ENCODE assay signal across 12 mouse cellular contexts in the genomic region with DNA sequence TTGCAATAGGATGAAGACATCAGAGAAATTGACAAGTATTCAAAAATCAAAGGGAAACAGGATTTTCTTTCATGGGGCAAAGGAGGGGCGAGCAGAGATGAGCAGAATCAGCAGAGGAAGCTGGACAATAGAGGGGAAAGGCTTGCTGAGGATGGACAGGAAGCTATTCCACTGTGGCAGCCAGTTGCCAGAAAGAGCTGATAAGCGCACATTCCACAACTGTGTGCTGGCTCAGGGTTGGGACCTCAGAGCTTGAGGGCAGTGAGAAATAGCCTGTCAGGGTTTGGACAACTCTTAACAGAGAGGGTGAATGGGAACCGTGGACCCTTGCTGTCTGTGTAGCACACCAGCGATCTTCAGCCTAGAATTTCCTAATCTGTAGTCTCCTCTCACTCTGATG. TPM values are rescaled to one million over a fixed set of nuclear protein-coding genes. Genes with fewer than 3 reads are reported as not detected.
DNase-seq lines count a peak whose midpoint lies in the region; ATAC-seq and TF ChIP-seq lines count a peak whose summit lies in the region.
"Had no signal": no experiment of that assay in that cellular context is flagged by ENCODE, and none has a peak within 500 bp of the region (broad histone marks: within the 10 kb centered on the region; RNA-seq: fewer than 3 reads in every experiment).

No protein-coding gene starts in this region.

- no peak for TF ChIP-seq EP300 in heart, postnatal 0 days (IDR thresholded peaks at IDR 0.05; ENCODE audit: low read depth)

- peaks cover 16% of the 10 kb centered on the region; the same call in 1 of the 2 replicates for H3K4me1 ChIP-seq in heart, postnatal 0 days (ENCODE audit: control insufficient read depth, insufficient read depth)
- H3K4me1 ChIP-seq in liver, embryonic 16.5 days (ENCODE audit: control insufficient read depth, low read depth, low read length) = no peaks in the 10 kb centered on the region
- H3K4me1 ChIP-seq in cerebellum, adult 2 months (ENCODE audit: control insufficient read depth, insufficient read depth, low read length) = no peaks in the 10 kb centered on the region
- H3K4me1 ChIP-seq: limb, embryonic 12.5 days; stomach, embryonic 15.5 days had no signal

- H3K4me3 ChIP-seq in heart, postnatal 0 days (ENCODE audit: low read depth, low read length) = no peak overlapping the region
- H3K4me3 ChIP-seq in liver, embryonic 16.5 days (ENCODE audit: low read depth, low read length) = no peak overlapping the region
- H3K4me3 ChIP-seq in cerebellum, adult 2 months (replicated peaks; ENCODE audit: insufficient read depth, low read depth, low read length) = no peak overlapping the region
- H3K4me3 ChIP-seq: limb, embryonic 12.5 days; stomach, embryonic 15.5 days had no signal

- TF ChIP-seq POLR2A in cerebellum, adult 2 months (IDR thresholded peaks at IDR 0.05; ENCODE audit: borderline replicate concordance, insufficient read depth, low read length) = no peak

- intact Hi-C loops in left cerebral cortex, postnatal 25 days (cut with DNase I) = no loop called here

- H3K9me3 ChIP-seq in heart, postnatal 0 days (replicated peaks; ENCODE audit: control insufficient read depth, low read length) = no peaks in the 10 kb centered on the region
- H3K9me3 ChIP-seq in liver, embryonic 16.5 days (replicated peaks; ENCODE audit: control insufficient read depth, low read length) = no peaks in the 10 kb centered on the region
- H3K9me3 ChIP-seq: G1E; limb, embryonic 12.5 days; stomach, embryonic 15.5 days had no signal

- peak overlapping the region; percentile 50 for H3K27ac ChIP-seq in heart, postnatal 0 days (ENCODE audit: low read depth)
- H3K27ac ChIP-seq in liver, embryonic 16.5 days (ENCODE audit: low read length) = no peak overlapping the region
- H3K27ac ChIP-seq in cerebellum, adult 2 months (ENCODE audit: insufficient read depth, low read length) = no peak overlapping the region
- H3K27ac ChIP-seq: limb, embryonic 12.5 days; stomach, embryonic 15.5 days had no signal

- WGBS in heart, postnatal 0 days = 5% methylated on average over 4 of the region's 4 CpGs
- WGBS in liver, embryonic 16.5 days (ENCODE audit: insufficient replicate concordance) = 21% methylated on average over 4 of the region's 4 CpGs
- WGBS in cerebellum, adult 2 months = 63% methylated on average over 4 of the region's 4 CpGs

- H3K36me3 ChIP-seq in heart, postnatal 0 days (replicated peaks; ENCODE audit: control insufficient read depth, insufficient read depth, low read length) = no peaks in the 10 kb centered on the region
- H3K36me3 ChIP-seq in liver, embryonic 16.5 days (ENCODE audit: control insufficient read depth, insufficient read depth) = no peaks in the 10 kb centered on the region
- H3K36me3 ChIP-seq: G1E; limb, embryonic 12.5 days; stomach, embryonic 15.5 days had no signal

- no peak for TF ChIP-seq CTCF in heart, postnatal 0 days (IDR thresholded peaks at IDR 0.05; ENCODE audit: low read depth)
- no peak for TF ChIP-seq CTCF in cerebellum, adult 2 months (IDR thresholded peaks at IDR 0.05; ENCODE audit: borderline replicate concordance, insufficient read depth, low read depth, low read length)

- 0 out of 2 replicates have a peak overlapping the region, but pooled peaks have one; percentile 25 for H3K9ac ChIP-seq in heart, postnatal 0 days (replicated peaks; ENCODE audit: low read depth, low read length)
- H3K9ac ChIP-seq in liver, embryonic 16.5 days (ENCODE audit: low read depth, low read length) = no peak overlapping the region
- H3K9ac ChIP-seq: limb, embryonic 12.5 days; stomach, embryonic 15.5 days had no signal

- H3K27me3 ChIP-seq in heart, postnatal 0 days (ENCODE audit: control insufficient read depth, insufficient read depth, low read length) = no peaks in the 10 kb centered on the region
- H3K27me3 ChIP-seq in liver, embryonic 16.5 days (ENCODE audit: control insufficient read depth, insufficient read depth, low read depth, low read length) = no peaks in the 10 kb centered on the region
- no peaks in the 10 kb centered on the region for H3K27me3 ChIP-seq in cerebellum, adult 2 months (ENCODE audit: control insufficient read depth, insufficient read depth, low read length)
- H3K27me3 ChIP-seq: limb, embryonic 12.5 days; stomach, embryonic 15.5 days had no signal

- peak; percentile 53 for DNase-seq in Muller cell, postnatal 12 days (ENCODE audit: inconsistent ontology term)
- peak; percentile 58 for DNase-seq in adrenal gland, postnatal 14 days
- DNase-seq in heart, postnatal 0 days (ENCODE audit: low spot score) = peak; percentile 82
- DNase-seq in left cerebral cortex, postnatal 25 days (ENCODE audit: low spot score in 2 of 2) = no peak
- DNase-seq in layer of hippocampus, postnatal 14 days (ENCODE audit: low spot score in 2 of 2) = no peak
- no peak for DNase-seq in cerebellum, adult 2 months

- peak; percentile 90 for ATAC-seq in heart, postnatal 0 days (ENCODE audit: insufficient read depth, low read depth)
- peak; percentile 60 for ATAC-seq in liver, embryonic 16.5 days (ENCODE audit: low read depth)

- 0 out of 2 replicates have a peak overlapping the region, but pooled peaks have one; percentile 34 for H3K4me2 ChIP-seq in heart, postnatal 0 days (ENCODE audit: low read depth, low read length)
- no peak overlapping the region for H3K4me2 ChIP-seq in liver, embryonic 16.5 days (ENCODE audit: low read depth, low read length)
- H3K4me2 ChIP-seq: limb, embryonic 12.5 days; stomach, embryonic 15.5 days had no signal

RNA-seq across cellular contexts. Expression of gene Gm47955, which starts 12.0 kb away (rescaled TPM):
- total RNA-seq in adrenal gland, postnatal 14 days (2021) = not detected in 2 replicates
- not detected in 2 replicates for total RNA-seq in heart, postnatal 0 days (2014; rRNA removed; ENCODE audit: low replicate concordance)
- not detected in 2 replicates for polyA plus RNA-seq in heart, postnatal 0 days (2015; fragmentation: Nextera tagmentation; extraction: Ambion mirVana)
- polyA plus RNA-seq in liver, embryonic 16.5 days (2015; fragmentation: Nextera tagmentation; extraction: Ambion mirVana) = not detected in 2 replicates
- not detected for total RNA-seq in left cerebral cortex, postnatal 25 days (2021)
- not detected for total RNA-seq in layer of hippocampus, postnatal 14 days (2021)
- not detected in 2 replicates for polyA plus RNA-seq in cerebellum, adult 2 months (2012; rRNA removed)
- polyA plus RNA-seq: G1E; hindbrain, embryonic 11.5 days; limb, embryonic 12.5 days; neural tube, embryonic 14.5 days; stomach, embryonic 15.5 days had no signal

RNA-seq across cellular contexts. Expression of gene Gm7544, which starts 16.2 kb away (rescaled TPM):
- not detected in 2 replicates for total RNA-seq in adrenal gland, postnatal 14 days (2021)
- not detected in 2 replicates for total RNA-seq in heart, postnatal 0 days (2014; rRNA removed; ENCODE audit: low replicate concordance)
- polyA plus RNA-seq in heart, postnatal 0 days (2015; fragmentation: Nextera tagmentation; extraction: Ambion mirVana) = not detected in 2 replicates
- not detected in 2 replicates for polyA plus RNA-seq in liver, embryonic 16.5 days (2015; fragmentation: Nextera tagmentation; extraction: Ambion mirVana)
- total RNA-seq in left cerebral cortex, postnatal 25 days (2021) = not detected
- total RNA-seq in layer of hippocampus, postnatal 14 days (2021) = not detected
- not detected in 2 replicates for polyA plus RNA-seq in cerebellum, adult 2 months (2012; rRNA removed)
- total RNA-seq: G1E had no signal
- polyA plus RNA-seq: G1E; hindbrain, embryonic 11.5 days; limb, embryonic 12.5 days; neural tube, embryonic 14.5 days; stomach, embryonic 15.5 days had no signal

RNA-seq across cellular contexts. Expression of gene Gm47959, which starts 28.3 kb away (rescaled TPM):
- not detected in 2 replicates for total RNA-seq in adrenal gland, postnatal 14 days (2021)
- total RNA-seq in heart, postnatal 0 days (2014; rRNA removed; ENCODE audit: low replicate concordance) = not detected in 2 replicates
- not detected in 2 replicates for polyA plus RNA-seq in heart, postnatal 0 days (2015; fragmentation: Nextera tagmentation; extraction: Ambion mirVana)
- polyA plus RNA-seq in liver, embryonic 16.5 days (2015; fragmentation: Nextera tagmentation; extraction: Ambion mirVana) = not detected in 2 replicates
- not detected for total RNA-seq in left cerebral cortex, postnatal 25 days (2021)
- not detected for total RNA-seq in layer of hippocampus, postnatal 14 days (2021)
- not detected in 2 replicates for polyA plus RNA-seq in cerebellum, adult 2 months (2012; rRNA removed)
- total RNA-seq: G1E had no signal
- polyA plus RNA-seq: G1E; hindbrain, embryonic 11.5 days; limb, embryonic 12.5 days; neural tube, embryonic 14.5 days; stomach, embryonic 15.5 days had no signal

RNA-seq across cellular contexts. Expression of gene A030003K21Rik, which starts 28.9 kb away (rescaled TPM):
- not detected in 2 replicates for total RNA-seq in adrenal gland, postnatal 14 days (2021)
- not detected in 2 replicates for total RNA-seq in heart, postnatal 0 days (2014; rRNA removed; ENCODE audit: low replicate concordance)
- polyA plus RNA-seq in heart, postnatal 0 days (2015; fragmentation: Nextera tagmentation; extraction: Ambion mirVana) = not detected in 2 replicates
- not detected in 2 replicates for polyA plus RNA-seq in liver, embryonic 16.5 days (2015; fragmentation: Nextera tagmentation; extraction: Ambion mirVana)
- not detected for total RNA-seq in left cerebral cortex, postnatal 25 days (2021)
- not detected for total RNA-seq in layer of hippocampus, postnatal 14 days (2021)
- polyA plus RNA-seq in cerebellum, adult 2 months (2012; rRNA removed) = not detected in 2 replicates
- total RNA-seq: G1E had no signal
- polyA plus RNA-seq: G1E; hindbrain, embryonic 11.5 days; limb, embryonic 12.5 days; neural tube, embryonic 14.5 days; stomach, embryonic 15.5 days had no signal

RNA-seq across cellular contexts. Expression of gene Gm6217, which starts 40.8 kb away (rescaled TPM):
- not detected in 2 replicates for total RNA-seq in adrenal gland, postnatal 14 days (2021)
- not detected in 2 replicates for total RNA-seq in heart, postnatal 0 days (2014; rRNA removed; ENCODE audit: low replicate concordance)
- not detected in 2 replicates for polyA plus RNA-seq in heart, postnatal 0 days (2015; fragmentation: Nextera tagmentation; extraction: Ambion mirVana)
- not detected in 2 replicates for polyA plus RNA-seq in liver, embryonic 16.5 days (2015; fragmentation: Nextera tagmentation; extraction: Ambion mirVana)
- total RNA-seq in left cerebral cortex, postnatal 25 days (2021) = not detected
- total RNA-seq in layer of hippocampus, postnatal 14 days (2021) = not detected
- not detected in 2 replicates for polyA plus RNA-seq in cerebellum, adult 2 months (2012; rRNA removed)
- polyA plus RNA-seq: G1E; hindbrain, embryonic 11.5 days; limb, embryonic 12.5 days; neural tube, embryonic 14.5 days; stomach, embryonic 15.5 days had no signal

Comparison
In these comparisons a context has a peak if more than half of its experiments do, and no peak if none do; other contexts are left out.
1. DNase-seq: peak in Muller cell, postnatal 12 days (single experiment), adrenal gland, postnatal 14 days (single experiment) and heart, postnatal 0 days (single experiment); none in left cerebral cortex, postnatal 25 days (0 of 2), layer of hippocampus, postnatal 14 days (0 of 2) and cerebellum, adult 2 months (0 of 2).